Mouse (Mus musculus): ENCODE measurements around the gene Fam71f1. TPM values are rescaled to one million over a fixed set of nuclear protein-coding genes. Genes with fewer than 3 reads are reported as not detected.
A peak's percentile ranks its signal among the peaks of the same experiment; 100 is the strongest.

Fam71f1 gene
- polyA plus RNA-seq, 1 experiment from 2014 or later: 0.11 TPM

GRCm38 (mm10) chr6:29347665-29348370, 28.9 kb downstream of the Fam71f1 start, which contains the start of gene Calu:
Gene Calu (plus strand): TSS chr6:29348069.
- ATAC-seq (ENCODE audit: insufficient number of reproducible peaks, low FRiP score, low TSS enrichment, low read depth): peak; percentile 100
- H3K27ac ChIP-seq (replicated peaks; ENCODE audit: low read depth, low read length): peak within 1 kb of the TSS; percentile 86
- H3K9ac ChIP-seq (ENCODE audit: low read length): peak within 1 kb of the TSS; percentile 87
- DNase-seq (ENCODE audit: low spot score): peak; percentile 100
- H3K36me3 ChIP-seq (ENCODE audit: control insufficient read depth, insufficient read depth, low read length): no peaks in the 10 kb centered on the region
- no peaks in the 10 kb centered on the region for H3K9me3 ChIP-seq (ENCODE audit: control insufficient read depth, low read length)
- WGBS: under 1% methylated on average over 55 of the region's 55 CpGs
- peak within 1 kb of the TSS; percentile 64 for H3K4me2 ChIP-seq (ENCODE audit: low read depth, severe bottlenecking)
- H3K4me3 ChIP-seq (ENCODE audit: low read depth, low read length): peak within 1 kb of the TSS; percentile 89
- H3K4me1 ChIP-seq (ENCODE audit: control insufficient read depth, insufficient read depth, low read length): no peaks in the 10 kb centered on the region
- no peaks in the 10 kb centered on the region for H3K27me3 ChIP-seq (ENCODE audit: control insufficient read depth, insufficient read depth, low read length)

DNA sequence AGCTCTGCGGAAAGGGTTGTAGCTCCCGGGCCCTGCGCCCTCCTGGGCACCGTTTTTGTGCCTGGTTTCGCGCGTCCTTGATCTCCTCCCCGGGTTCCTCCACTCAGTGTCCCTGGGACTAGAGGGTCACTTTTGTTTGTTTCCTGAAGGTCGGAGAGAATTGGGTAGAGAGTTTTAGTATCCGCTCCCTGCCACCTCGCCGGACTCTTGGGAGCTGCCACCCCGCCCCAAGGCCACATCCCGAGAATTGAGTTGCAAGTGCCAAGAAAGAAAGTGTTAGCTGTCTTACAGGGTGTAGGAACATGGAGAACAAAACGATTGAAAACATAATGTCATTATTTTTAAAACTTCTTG, 29.4 kb downstream of the Fam71f1 start:
- H3K36me3 ChIP-seq (ENCODE audit: control insufficient read depth, insufficient read depth, low read length): no peaks in the 10 kb centered on the region
- WGBS: under 1% methylated on average over 15 of the region's 15 CpGs
- H3K4me3 ChIP-seq (ENCODE audit: low read depth, low read length): peak overlapping the region; percentile 89
- no peaks in the 10 kb centered on the region for H3K4me1 ChIP-seq (ENCODE audit: control insufficient read depth, insufficient read depth, low read length)
- H3K27me3 ChIP-seq (ENCODE audit: control insufficient read depth, insufficient read depth, low read length): no peaks in the 10 kb centered on the region
- peak overlapping the region; percentile 58 for H3K4me2 ChIP-seq (ENCODE audit: low read depth, severe bottlenecking)
- no peak for DNase-seq (ENCODE audit: low spot score)
- no peak; the same call in 1 of the 2 replicates for ATAC-seq (ENCODE audit: insufficient number of reproducible peaks, low FRiP score, low TSS enrichment, low read depth)
- H3K9me3 ChIP-seq (ENCODE audit: control insufficient read depth, low read length): no peaks in the 10 kb centered on the region
- H3K27ac ChIP-seq (replicated peaks; ENCODE audit: low read depth, low read length): peak overlapping the region; percentile 62; the same call in 1 of the 2 replicates
- H3K9ac ChIP-seq (ENCODE audit: low read length): peak overlapping the region; percentile 87

GRCm38 (mm10) chr6:29351613-29352012, 32.7 kb downstream of the Fam71f1 start:
- DNase-seq (ENCODE audit: low spot score): no peak
- no peak overlapping the region for H3K9ac ChIP-seq (ENCODE audit: low read length)

GRCm38 (mm10) chr6:29352816-29353215, 33.9 kb downstream of the Fam71f1 start:
- no peak overlapping the region for H3K4me2 ChIP-seq (ENCODE audit: low read depth, severe bottlenecking)
- DNase-seq (ENCODE audit: low spot score): no peak
- WGBS: 79% methylated on average over 5 of the region's 5 CpGs
- H3K9me3 ChIP-seq (ENCODE audit: control insufficient read depth, low read length): no peaks in the 10 kb centered on the region
- no peak overlapping the region for H3K27ac ChIP-seq (replicated peaks; ENCODE audit: low read depth, low read length)
- no peaks in the 10 kb centered on the region for H3K4me1 ChIP-seq (ENCODE audit: control insufficient read depth, insufficient read depth, low read length)
- H3K9ac ChIP-seq (ENCODE audit: low read length): no peak overlapping the region
- H3K27me3 ChIP-seq (ENCODE audit: control insufficient read depth, insufficient read depth, low read length): no peaks in the 10 kb centered on the region
- peaks cover 2% of the 10 kb centered on the region; the same call in 1 of the 2 replicates for H3K36me3 ChIP-seq (ENCODE audit: control insufficient read depth, insufficient read depth, low read length)
- ATAC-seq (ENCODE audit: insufficient number of reproducible peaks, low FRiP score, low TSS enrichment, low read depth): no peak
- H3K4me3 ChIP-seq (ENCODE audit: low read depth, low read length): no peak overlapping the region

More at GRCm38 (mm10) chr6:29351613-29352012, 32.7 kb downstream of the Fam71f1 start:
- H3K4me1 ChIP-seq (ENCODE audit: control insufficient read depth, insufficient read depth, low read length): no peaks in the 10 kb centered on the region
- no peaks in the 10 kb centered on the region for H3K27me3 ChIP-seq (ENCODE audit: control insufficient read depth, insufficient read depth, low read length)
- H3K4me2 ChIP-seq (ENCODE audit: low read depth, severe bottlenecking): no peak overlapping the region
- H3K4me3 ChIP-seq (ENCODE audit: low read depth, low read length): no peak overlapping the region
- no peaks in the 10 kb centered on the region; the same call in 1 of the 2 replicates for H3K36me3 ChIP-seq (ENCODE audit: control insufficient read depth, insufficient read depth, low read length)
- H3K27ac ChIP-seq (replicated peaks; ENCODE audit: low read depth, low read length): no peak overlapping the region
- no peaks in the 10 kb centered on the region for H3K9me3 ChIP-seq (ENCODE audit: control insufficient read depth, low read length)
- no peak for ATAC-seq (ENCODE audit: insufficient number of reproducible peaks, low FRiP score, low TSS enrichment, low read depth)

DNA sequence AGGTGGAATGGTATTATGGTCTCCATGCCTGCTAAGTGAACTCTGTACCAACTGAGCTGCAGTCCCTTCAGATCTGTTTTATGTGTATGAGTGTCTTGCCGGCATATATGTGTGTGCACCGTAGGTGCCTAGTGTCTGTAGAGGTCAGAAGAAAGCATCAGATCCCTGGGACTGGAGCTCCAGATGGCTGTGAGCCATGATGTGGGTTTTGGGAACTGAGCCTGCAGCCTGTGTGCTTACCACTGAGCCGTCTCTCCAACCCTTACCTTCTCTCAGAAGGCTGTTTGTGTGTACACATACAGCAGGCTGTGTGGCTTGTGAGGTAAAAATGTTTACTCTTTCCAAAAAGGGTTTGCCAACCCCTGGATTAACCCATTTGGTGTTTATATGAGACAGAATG, 40.4 kb downstream of the Fam71f1 start:
- H3K4me2 ChIP-seq (ENCODE audit: low read depth, severe bottlenecking): no peak overlapping the region
- no peak overlapping the region for H3K27ac ChIP-seq (replicated peaks; ENCODE audit: low read depth, low read length)
- 98% methylated on average over 3 of the region's 3 CpGs for WGBS
- H3K36me3 ChIP-seq (ENCODE audit: control insufficient read depth, insufficient read depth, low read length): peaks cover 4% of the 10 kb centered on the region; the same call in 1 of the 2 replicates
- H3K9ac ChIP-seq (ENCODE audit: low read length): no peak overlapping the region
- no peaks in the 10 kb centered on the region for H3K4me1 ChIP-seq (ENCODE audit: control insufficient read depth, insufficient read depth, low read length)
- no peak overlapping the region for H3K4me3 ChIP-seq (ENCODE audit: low read depth, low read length)
- no peaks in the 10 kb centered on the region for H3K27me3 ChIP-seq (ENCODE audit: control insufficient read depth, insufficient read depth, low read length)
- DNase-seq (ENCODE audit: low spot score) (no peak), ATAC-seq (ENCODE audit: insufficient number of reproducible peaks, low FRiP score, low TSS enrichment, low read depth) (no peak)
- no peaks in the 10 kb centered on the region for H3K9me3 ChIP-seq (ENCODE audit: control insufficient read depth, low read length)

- Histone ChIP-seq H3K36me3 (ENCODE audit: control insufficient read depth, insufficient read depth, low read length) (peaks cover 4% of the 10 kb centered on the region; the same call in 1 of the 2 replicates), H3K4me2 (ENCODE audit: low read depth, severe bottlenecking) (no peak overlapping the region), H3K9ac (ENCODE audit: low read length) (no peak overlapping the region), H3K4me1 (ENCODE audit: control insufficient read depth, insufficient read depth, low read length) (no peaks in the 10 kb centered on the region), H3K4me3 (ENCODE audit: low read depth, low read length) (no peak overlapping the region), H3K27me3 (ENCODE audit: control insufficient read depth, insufficient read depth, low read length) (no peaks in the 10 kb centered on the region), H3K27ac (replicated peaks; ENCODE audit: low read depth, low read length) (no peak overlapping the region), H3K9me3 (ENCODE audit: control insufficient read depth, low read length) (no peaks in the 10 kb centered on the region)
- ATAC-seq (ENCODE audit: insufficient number of reproducible peaks, low FRiP score, low TSS enrichment, low read depth) (no peak), DNase-seq (ENCODE audit: low spot score) (no peak)
- 93% methylated on average over 6 of the region's 6 CpGs for WGBS
Observed at GRCm38 (mm10) chr6:29360211-29360610, 41.3 kb downstream of the Fam71f1 start.

GRCm38 (mm10) chr6:29362246-29363128, 43.5 kb downstream of the Fam71f1 start:
- no peak overlapping the region for H3K9ac ChIP-seq (ENCODE audit: low read length)
- DNase-seq (ENCODE audit: low spot score): no peak
- no peak overlapping the region for H3K4me3 ChIP-seq (ENCODE audit: low read depth, low read length)
- no peaks in the 10 kb centered on the region for H3K4me1 ChIP-seq (ENCODE audit: control insufficient read depth, insufficient read depth, low read length)
- no peaks in the 10 kb centered on the region for H3K9me3 ChIP-seq (ENCODE audit: control insufficient read depth, low read length)
- no peak overlapping the region for H3K4me2 ChIP-seq (ENCODE audit: low read depth, severe bottlenecking)
- peaks cover 13% of the 10 kb centered on the region; the same call in 1 of the 2 replicates for H3K36me3 ChIP-seq (ENCODE audit: control insufficient read depth, insufficient read depth, low read length)
- H3K27ac ChIP-seq (replicated peaks; ENCODE audit: low read depth, low read length): no peak overlapping the region
- no peaks in the 10 kb centered on the region for H3K27me3 ChIP-seq (ENCODE audit: control insufficient read depth, insufficient read depth, low read length)
- 62% methylated on average over 7 of the region's 7 CpGs for WGBS
- peak; percentile 31; the same call in 1 of the 2 replicates for ATAC-seq (ENCODE audit: insufficient number of reproducible peaks, low FRiP score, low TSS enrichment, low read depth)

DNA sequence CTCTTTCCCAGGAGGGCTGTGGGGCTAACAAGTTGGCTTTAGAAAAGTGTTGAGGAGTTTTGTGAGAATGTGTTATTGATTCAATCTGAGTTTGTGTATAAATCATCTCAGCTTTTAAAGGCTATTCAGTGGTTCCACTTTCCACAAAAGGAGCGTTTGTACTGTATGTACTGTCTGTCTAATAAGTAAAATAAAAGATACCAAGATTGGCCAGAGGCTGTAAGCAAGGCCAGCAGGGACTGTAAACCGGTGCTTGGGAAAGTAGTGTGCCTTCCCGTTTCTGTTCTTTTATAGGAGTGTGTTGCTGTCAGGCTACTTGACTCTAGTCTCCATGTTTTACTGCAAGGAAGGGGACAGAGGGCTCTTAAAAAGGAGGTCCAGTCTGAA, 44.2 kb downstream of the Fam71f1 start:
- Histone ChIP-seq H3K9ac (ENCODE audit: low read length) (no peak overlapping the region), H3K9me3 (ENCODE audit: control insufficient read depth, low read length) (no peaks in the 10 kb centered on the region), H3K36me3 (ENCODE audit: control insufficient read depth, insufficient read depth, low read length) (peaks cover 13% of the 10 kb centered on the region; the same call in 1 of the 2 replicates), H3K27ac (replicated peaks; ENCODE audit: low read depth, low read length) (no peak overlapping the region), H3K4me2 (ENCODE audit: low read depth, severe bottlenecking) (no peak overlapping the region), H3K4me1 (ENCODE audit: control insufficient read depth, insufficient read depth, low read length) (no peaks in the 10 kb centered on the region), H3K4me3 (ENCODE audit: low read depth, low read length) (no peak overlapping the region), H3K27me3 (ENCODE audit: control insufficient read depth, insufficient read depth, low read length) (no peaks in the 10 kb centered on the region)
- 75% methylated on average over 3 of the region's 3 CpGs for WGBS
- no peak for DNase-seq (ENCODE audit: low spot score)
- ATAC-seq (ENCODE audit: insufficient number of reproducible peaks, low FRiP score, low TSS enrichment, low read depth): no peak
